Mouse (Mus musculus): ENCODE measurements around the gene Pex3. TPM values are rescaled to one million over a fixed set of nuclear protein-coding genes. Genes with fewer than 3 reads are reported as not detected.

The Pex3 gene
- polyA plus RNA-seq, 1 experiment from 2014 or later = 24.8 TPM

DNA sequence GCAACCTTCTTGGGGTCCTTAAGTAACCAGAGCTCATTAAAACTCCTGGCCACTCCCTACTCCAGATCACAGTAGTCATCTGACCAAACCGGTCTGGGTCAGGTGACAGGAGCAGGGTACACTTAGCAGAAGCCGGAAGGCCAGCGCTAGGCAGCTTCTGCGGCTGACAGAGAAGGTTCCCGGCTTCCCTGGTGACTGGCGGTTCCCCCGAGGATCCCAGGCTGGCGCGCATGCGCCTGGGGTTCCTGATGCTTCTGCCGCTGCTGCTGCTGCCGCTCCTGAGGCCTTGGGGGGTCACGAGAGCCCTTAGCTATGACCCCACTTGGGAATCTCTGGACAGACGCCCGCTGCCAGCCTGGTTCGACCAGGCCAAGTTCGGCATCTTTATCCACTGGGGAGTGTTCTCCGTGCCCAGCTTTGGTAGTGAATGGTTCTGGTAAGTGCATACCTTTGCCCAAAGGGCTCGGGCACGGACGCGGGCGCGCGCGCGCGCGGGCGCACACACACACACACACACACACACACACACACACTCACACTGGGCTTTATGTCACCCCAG lies 51.9 kb downstream of the Pex3 start:
- under 1% methylated on average over 30 of the region's 30 CpGs for WGBS
- peak; percentile 97 for ATAC-seq (ENCODE audit: low read depth)
- Histone ChIP-seq H3K36me3 (ENCODE audit: control insufficient read depth, insufficient read depth, low read length) (no peaks in the 10 kb centered on the region), H3K9me3 (ENCODE audit: control insufficient read depth, low read length) (no peaks in the 10 kb centered on the region), H3K27ac (ENCODE audit: low read length) (peak overlapping the region; percentile 75), H3K4me3 (ENCODE audit: low read length) (peak overlapping the region; percentile 77), H3K9ac (ENCODE audit: low read length) (peak overlapping the region; percentile 81), H3K4me1 (replicated peaks; ENCODE audit: control insufficient read depth, insufficient read depth, low read length) (peaks cover 3% of the 10 kb centered on the region; the same call in 1 of the 2 replicates), H3K4me2 (ENCODE audit: low read depth, low read length) (peak overlapping the region; percentile 80), H3K27me3 (ENCODE audit: control insufficient read depth, insufficient read depth, low read depth, low read length) (no peaks in the 10 kb centered on the region)

DNA sequence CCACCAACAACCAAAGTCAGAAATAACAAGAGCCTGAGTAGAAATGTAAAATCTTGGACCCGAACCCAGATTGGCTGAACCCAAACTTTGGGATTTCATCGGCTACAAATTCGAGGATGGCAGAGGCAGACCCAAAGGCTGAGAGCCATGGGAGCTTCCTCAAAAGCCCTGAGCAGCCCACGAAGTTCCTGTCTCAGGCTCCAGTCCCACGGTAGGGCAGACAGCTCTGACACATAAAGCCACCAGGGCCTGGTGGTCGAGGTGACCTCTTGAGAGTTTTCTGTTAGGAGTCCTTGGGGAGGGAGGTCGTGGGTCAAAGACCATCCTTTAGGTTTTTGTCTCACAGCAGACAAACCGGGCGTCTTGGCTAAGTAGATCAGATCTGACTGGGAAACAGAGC lies 52.5 kb downstream of the Pex3 start:
- WGBS = 44% methylated on average over 9 of the region's 9 CpGs
- Histone ChIP-seq H3K9ac (ENCODE audit: low read length) (peak overlapping the region; percentile 81), H3K4me3 (ENCODE audit: low read length) (peak overlapping the region; percentile 77), H3K27ac (ENCODE audit: low read length) (peak overlapping the region; percentile 75), H3K4me1 (replicated peaks; ENCODE audit: control insufficient read depth, insufficient read depth, low read length) (peaks cover 3% of the 10 kb centered on the region; the same call in 1 of the 2 replicates), H3K36me3 (ENCODE audit: control insufficient read depth, insufficient read depth, low read length) (no peaks in the 10 kb centered on the region), H3K4me2 (ENCODE audit: low read depth, low read length) (peak overlapping the region; percentile 80), H3K27me3 (ENCODE audit: control insufficient read depth, insufficient read depth, low read depth, low read length) (no peaks in the 10 kb centered on the region), H3K9me3 (ENCODE audit: control insufficient read depth, low read length) (no peaks in the 10 kb centered on the region)
- ATAC-seq (ENCODE audit: low read depth) = 0 out of 2 replicates have a peak, but pooled peaks have one; percentile 5

DNA sequence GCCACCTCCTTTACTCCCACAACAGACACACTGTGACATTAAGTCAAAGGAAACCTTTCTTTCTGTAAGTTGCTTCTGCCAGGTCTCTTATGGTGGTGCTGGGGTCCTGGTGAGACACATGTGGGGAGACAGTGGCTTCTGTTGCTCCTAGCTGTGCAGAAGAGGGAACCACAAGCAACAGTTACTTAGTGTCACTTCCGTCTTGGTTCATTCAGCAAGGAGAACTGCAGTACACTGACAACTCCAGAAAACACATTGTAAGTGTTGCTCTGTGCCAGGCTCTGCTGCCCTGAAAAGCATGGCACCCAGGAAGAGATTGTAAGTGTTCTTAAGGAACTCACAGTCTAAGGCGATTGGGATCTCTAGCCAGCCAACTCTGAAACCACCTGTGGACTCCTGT lies 53.6 kb downstream of the Pex3 start, which contains the start of gene Fuca2:
Fuca2 (plus strand) TSS at position 210 of the 400 bp plus-strand sequence.
- Histone ChIP-seq H3K9ac (ENCODE audit: low read length) (0 out of 2 replicates have a peak within 1 kb of the TSS, but pooled peaks have one; percentile 81), H3K27ac (ENCODE audit: low read length) (no peak within 1 kb of the TSS), H3K4me3 (ENCODE audit: low read length) (no peak within 1 kb of the TSS), H3K27me3 (ENCODE audit: control insufficient read depth, insufficient read depth, low read depth, low read length) (no peaks in the 10 kb centered on the region), H3K36me3 (ENCODE audit: control insufficient read depth, insufficient read depth, low read length) (no peaks in the 10 kb centered on the region), H3K9me3 (ENCODE audit: control insufficient read depth, low read length) (no peaks in the 10 kb centered on the region), H3K4me1 (replicated peaks; ENCODE audit: control insufficient read depth, insufficient read depth, low read length) (peaks cover 3% of the 10 kb centered on the region; the same call in 1 of the 2 replicates), H3K4me2 (ENCODE audit: low read depth, low read length) (no peak within 1 kb of the TSS; the same call in 1 of the 2 replicates)
- ATAC-seq (ENCODE audit: low read depth) = no peak
- WGBS = 80% methylated on average over 2 of the region's 2 CpGs

DNA sequence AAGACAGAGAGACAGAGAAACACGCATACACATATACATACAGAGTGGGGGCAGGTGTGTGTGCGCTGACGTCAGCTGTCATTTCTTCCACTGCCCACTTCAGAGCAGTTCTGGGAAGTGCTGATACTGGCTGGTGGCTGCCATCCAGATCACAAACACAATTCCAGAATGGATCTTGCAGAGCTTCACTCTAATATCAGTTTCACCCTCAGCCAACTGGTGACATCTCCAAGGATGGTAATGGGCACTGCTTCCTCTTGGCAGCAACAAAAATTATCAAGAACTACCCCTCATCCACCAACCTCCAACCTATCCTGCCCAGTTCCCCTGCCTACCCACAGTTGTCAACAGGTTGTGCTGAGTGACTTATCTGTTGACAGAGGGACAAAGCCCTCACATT lies 56.6 kb downstream of the Pex3 start:
- Histone ChIP-seq H3K36me3 (ENCODE audit: control insufficient read depth, insufficient read depth, low read length) (no peaks in the 10 kb centered on the region), H3K27ac (ENCODE audit: low read length) (no peak overlapping the region), H3K4me2 (ENCODE audit: low read depth, low read length) (no peak overlapping the region), H3K27me3 (ENCODE audit: control insufficient read depth, insufficient read depth, low read depth, low read length) (no peaks in the 10 kb centered on the region), H3K4me3 (ENCODE audit: low read length) (no peak overlapping the region), H3K4me1 (replicated peaks; ENCODE audit: control insufficient read depth, insufficient read depth, low read length) (0 out of 2 replicates have a peak, but pooled peaks cover 3% of the 10 kb centered on the region), H3K9me3 (ENCODE audit: control insufficient read depth, low read length) (no peaks in the 10 kb centered on the region), H3K9ac (ENCODE audit: low read length) (no peak overlapping the region)
- no peak for ATAC-seq (ENCODE audit: low read depth)
- 72% methylated on average over 3 of the region's 3 CpGs for WGBS

DNA sequence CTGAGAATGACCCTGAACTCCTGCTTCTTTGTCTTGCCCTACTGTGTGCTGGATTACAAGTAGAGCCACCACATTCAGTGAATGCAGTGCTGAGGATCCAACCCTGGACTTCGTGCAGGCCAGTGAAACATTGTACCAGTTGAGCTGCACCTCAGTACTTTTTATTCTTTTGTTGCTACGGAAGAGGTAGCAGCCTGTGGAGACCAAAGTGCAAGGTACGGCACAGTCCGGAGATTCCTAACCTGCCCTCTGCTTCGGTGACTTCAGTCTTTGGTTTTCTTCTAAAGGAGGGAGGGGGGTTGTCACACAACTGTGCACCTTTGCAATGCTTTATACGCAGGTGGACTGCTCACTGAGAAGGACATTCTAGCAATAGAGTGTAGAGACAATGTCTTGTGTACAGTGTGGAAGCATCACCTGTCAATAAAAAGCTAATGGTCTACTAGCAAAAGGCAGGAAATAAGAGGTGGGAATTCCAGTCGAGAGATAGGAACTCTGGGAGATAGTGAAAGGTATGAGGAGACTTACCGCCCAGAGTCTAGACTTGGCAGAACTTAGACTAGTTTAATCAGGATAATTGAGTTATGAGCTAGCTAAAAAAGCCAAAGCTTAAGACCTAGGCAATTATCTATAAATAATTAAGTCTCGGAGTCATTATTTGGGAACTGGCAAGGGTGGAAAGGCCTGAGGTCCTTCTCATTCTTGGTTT lies 58.8 kb downstream of the Pex3 start:
- 83% methylated on average over 9 of the region's 9 CpGs for WGBS
- H3K27me3 ChIP-seq (ENCODE audit: control insufficient read depth, insufficient read depth, low read depth, low read length) = no peaks in the 10 kb centered on the region
- no peak overlapping the region for H3K4me2 ChIP-seq (ENCODE audit: low read depth, low read length)
- no peaks in the 10 kb centered on the region for H3K36me3 ChIP-seq (ENCODE audit: control insufficient read depth, insufficient read depth, low read length)
- no peak for ATAC-seq (ENCODE audit: low read depth)
- no peak overlapping the region for H3K9ac ChIP-seq (ENCODE audit: low read length)
- no peaks in the 10 kb centered on the region for H3K4me1 ChIP-seq (replicated peaks; ENCODE audit: control insufficient read depth, insufficient read depth, low read length)
- H3K4me3 ChIP-seq (ENCODE audit: low read length) = no peak overlapping the region
- no peak overlapping the region for H3K27ac ChIP-seq (ENCODE audit: low read length)
- H3K9me3 ChIP-seq (ENCODE audit: control insufficient read depth, low read length) = no peaks in the 10 kb centered on the region

DNA sequence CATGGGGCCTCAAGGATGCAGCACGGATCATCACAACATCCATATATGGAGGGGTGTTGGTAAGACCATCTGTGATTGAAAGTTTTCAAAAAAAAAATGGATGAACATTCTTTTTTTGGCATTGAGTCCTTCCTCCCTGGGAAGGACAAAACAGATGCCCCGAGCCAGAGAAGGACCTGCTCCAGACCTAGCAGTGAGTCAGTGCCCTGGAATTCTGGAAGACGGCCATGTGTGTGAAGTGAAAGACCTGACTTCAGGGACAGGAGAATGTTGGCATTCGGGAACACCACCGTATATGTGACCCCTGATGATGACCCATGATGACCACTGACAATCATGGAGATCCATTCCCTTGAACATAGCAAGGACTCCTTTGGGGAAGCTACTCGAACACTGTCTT lies 63.3 kb downstream of the Pex3 start:
- no peak for ATAC-seq (ENCODE audit: low read depth)
- Histone ChIP-seq H3K36me3 (ENCODE audit: control insufficient read depth, insufficient read depth, low read length) (no peaks in the 10 kb centered on the region), H3K27me3 (ENCODE audit: control insufficient read depth, insufficient read depth, low read depth, low read length) (no peaks in the 10 kb centered on the region), H3K9me3 (ENCODE audit: control insufficient read depth, low read length) (no peaks in the 10 kb centered on the region), H3K4me3 (ENCODE audit: low read length) (no peak overlapping the region), H3K27ac (ENCODE audit: low read length) (no peak overlapping the region), H3K9ac (ENCODE audit: low read length) (no peak overlapping the region), H3K4me1 (replicated peaks; ENCODE audit: control insufficient read depth, insufficient read depth, low read length) (no peaks in the 10 kb centered on the region), H3K4me2 (ENCODE audit: low read depth, low read length) (no peak overlapping the region)
- 64% methylated on average over 6 of the region's 6 CpGs for WGBS

DNA sequence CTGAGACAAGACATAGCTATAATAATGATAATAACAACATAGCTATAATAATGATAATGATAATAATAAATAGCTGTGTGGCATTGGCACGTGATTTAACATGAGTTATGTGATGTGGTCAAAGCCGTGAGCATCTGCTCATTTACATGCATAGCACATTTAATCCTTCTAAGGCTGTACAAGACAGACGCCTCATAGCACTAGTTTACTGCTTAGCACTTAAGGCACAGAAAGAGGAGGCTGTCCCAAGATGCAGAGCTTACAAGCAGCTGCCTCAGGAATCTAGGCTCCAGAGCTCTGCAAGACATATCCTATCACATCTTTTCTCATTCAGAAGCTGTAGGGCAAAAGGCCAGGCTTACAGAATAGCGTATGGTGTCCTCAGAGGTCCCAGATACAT lies 67.0 kb downstream of the Pex3 start:
- H3K27ac ChIP-seq (ENCODE audit: low read length) = no peak overlapping the region
- no peaks in the 10 kb centered on the region for H3K4me1 ChIP-seq (replicated peaks; ENCODE audit: control insufficient read depth, insufficient read depth, low read length)
- no peaks in the 10 kb centered on the region for H3K9me3 ChIP-seq (ENCODE audit: control insufficient read depth, low read length)
- H3K4me3 ChIP-seq (ENCODE audit: low read length) = no peak overlapping the region
- no peak overlapping the region for H3K4me2 ChIP-seq (ENCODE audit: low read depth, low read length)
- H3K9ac ChIP-seq (ENCODE audit: low read length) = no peak overlapping the region
- 68% methylated on average over 4 of the region's 4 CpGs for WGBS
- no peaks in the 10 kb centered on the region for H3K36me3 ChIP-seq (ENCODE audit: control insufficient read depth, insufficient read depth, low read length)
- no peak for ATAC-seq (ENCODE audit: low read depth)
- H3K27me3 ChIP-seq (ENCODE audit: control insufficient read depth, insufficient read depth, low read depth, low read length) = no peaks in the 10 kb centered on the region

DNA sequence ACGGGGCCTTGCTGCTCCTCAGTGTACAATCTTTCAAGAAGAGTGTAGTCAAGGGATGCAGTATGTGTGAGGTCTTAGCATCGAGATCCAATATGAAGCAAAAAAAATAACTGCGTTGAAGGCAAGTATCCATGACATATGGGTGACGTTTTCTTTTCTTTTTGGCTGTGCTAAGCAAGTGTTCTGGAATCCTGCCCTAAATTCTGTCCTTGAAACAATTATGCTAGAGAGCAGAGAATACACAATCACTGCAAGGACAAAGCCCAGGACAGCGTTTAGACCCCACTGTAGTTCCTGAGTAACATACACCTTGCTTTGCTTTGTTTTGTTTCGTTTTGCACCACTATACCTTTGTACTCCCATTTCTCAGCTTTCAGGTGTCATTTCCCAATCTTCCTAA lies 73.6 kb downstream of the Pex3 start:
- no peak for ATAC-seq (ENCODE audit: low read depth)
- no peaks in the 10 kb centered on the region for H3K9me3 ChIP-seq (ENCODE audit: control insufficient read depth, low read length)
- H3K27ac ChIP-seq (ENCODE audit: low read length) = no peak overlapping the region
- H3K4me3 ChIP-seq (ENCODE audit: low read length) = no peak overlapping the region
- no peak overlapping the region for H3K9ac ChIP-seq (ENCODE audit: low read length)
- H3K4me1 ChIP-seq (replicated peaks; ENCODE audit: control insufficient read depth, insufficient read depth, low read length) = peaks cover 9% of the 10 kb centered on the region
- no peaks in the 10 kb centered on the region for H3K36me3 ChIP-seq (ENCODE audit: control insufficient read depth, insufficient read depth, low read length)
- WGBS = 73% methylated on average over 6 of the region's 6 CpGs
- H3K4me2 ChIP-seq (ENCODE audit: low read depth, low read length) = no peak overlapping the region
- peaks cover 10% of the 10 kb centered on the region for H3K27me3 ChIP-seq (ENCODE audit: control insufficient read depth, insufficient read depth, low read depth, low read length)

DNA sequence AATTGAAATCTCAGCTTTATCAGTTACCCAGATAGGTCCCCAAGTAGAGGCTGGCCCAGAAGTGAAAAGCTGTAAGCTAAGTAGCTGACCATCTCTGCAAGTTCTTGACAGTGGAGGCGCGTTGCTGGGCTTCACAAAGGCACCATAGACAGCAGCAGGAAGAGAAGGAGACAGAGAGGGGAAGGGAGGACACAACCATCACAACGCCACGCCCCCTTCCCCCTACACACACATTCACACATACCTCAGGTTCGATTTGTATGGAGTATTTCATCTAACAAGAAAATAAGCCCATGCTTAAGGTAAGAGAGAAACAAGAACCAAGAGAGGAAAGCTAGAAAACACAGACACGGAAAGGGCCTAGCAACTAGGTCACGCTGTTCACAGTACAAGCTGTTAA lies 77.8 kb downstream of the Pex3 start:
- peaks cover 10% of the 10 kb centered on the region for H3K27me3 ChIP-seq (ENCODE audit: control insufficient read depth, insufficient read depth, low read depth, low read length)
- peak overlapping the region; percentile 93; the same call in 1 of the 2 replicates for H3K4me2 ChIP-seq (ENCODE audit: low read depth, low read length)
- peaks cover 9% of the 10 kb centered on the region for H3K4me1 ChIP-seq (replicated peaks; ENCODE audit: control insufficient read depth, insufficient read depth, low read length)
- no peak overlapping the region; the same call in 1 of the 2 replicates for H3K4me3 ChIP-seq (ENCODE audit: low read length)
- 26% methylated on average over 7 of the region's 7 CpGs for WGBS
- no peak overlapping the region for H3K9ac ChIP-seq (ENCODE audit: low read length)
- H3K9me3 ChIP-seq (ENCODE audit: control insufficient read depth, low read length) = no peaks in the 10 kb centered on the region
- H3K27ac ChIP-seq (ENCODE audit: low read length) = no peak overlapping the region
- no peak for ATAC-seq (ENCODE audit: low read depth)
- no peaks in the 10 kb centered on the region for H3K36me3 ChIP-seq (ENCODE audit: control insufficient read depth, insufficient read depth, low read length)
